Mouse (Mus musculus) kidney, postnatal 0 days (tissue): ENCODE measurements at regions not wholly inside any gene's neighbourhood (a gene's known extent, or its start where the extent isn't known, plus 50 kb on each side); places are given as distances from the start of the nearest gene placed in this dataset.

Experiments used
- ATAC-seq: fragments of 200-750 bp; cut with Nextera tagmentation; replicated peaks from 2 replicates; pipeline ENCODE4 v1.8.0; 2017; ENCODE audit warnings: low read depth, moderate number of reproducible peaks, moderate TSS enrichment, moderate library complexity; ENCODE audit not compliant: low FRiP score
- DNase-seq: peaks from one replicate; pipeline ENCODE4 v3.0.0-alpha.2; 2016; ENCODE audit warnings: low spot score
- H3K27ac ChIP-seq: fragments of 300-500 bp; sonication (generic); 2 replicates; pipeline ENCODE4 v1.5.1; 2014; ENCODE audit warnings: mild to moderate bottlenecking
- H3K27me3 ChIP-seq: fragments of 300-500 bp; sonication (generic); 2 replicates; pipeline ENCODE4 v1.6.1; 2014; ENCODE audit warnings: low read length, mixed read lengths; ENCODE audit not compliant: insufficient read depth
- H3K36me3 ChIP-seq: fragments of 300-500 bp; sonication (generic); 2 replicates; pipeline ENCODE4 v1.6.1; 2014; ENCODE audit warnings: low read length, mixed read lengths; ENCODE audit not compliant: insufficient read depth
- H3K4me1 ChIP-seq: fragments of 300-500 bp; sonication (generic); replicated peaks from 2 replicates; pipeline ENCODE4 v1.6.1; 2014; ENCODE audit warnings: antibody characterized with exemption, low read length, mixed read lengths; ENCODE audit not compliant: insufficient read depth
- H3K4me2 ChIP-seq: fragments of 300-500 bp; sonication (generic); 2 replicates; pipeline ENCODE4 v1.6.1; 2014; ENCODE audit warnings: mild to moderate bottlenecking, low read length, moderate library complexity, mixed read lengths
- H3K4me3 ChIP-seq: fragments of 300-500 bp; sonication (generic); replicated peaks from 2 replicates; pipeline ENCODE4 v1.5.1; 2014; ENCODE audit warnings: low read depth, low read length
- H3K9ac ChIP-seq: fragments of 300-500 bp; sonication (generic); 2 replicates; pipeline ENCODE4 v1.6.1; 2014; ENCODE audit warnings: low read depth, low read length
- H3K9me3 ChIP-seq: fragments of 300-500 bp; sonication (generic); replicated peaks from 2 replicates; pipeline ENCODE4 v1.6.1; 2016; ENCODE audit warnings: low read length, inconsistent platforms, mixed read lengths
- CTCF ChIP-seq: IDR thresholded peaks from 2 replicates; pipeline ENCODE4 v1.5.1; 2016; ENCODE audit warnings: antibody characterized with exemption, low read depth, mild to moderate bottlenecking, moderate library complexity
- WGBS: fragments of 180-500 bp; shearing (Covaris S2); extraction: QIAGEN DNeasy Blood & Tissue Kit; methylation state at CpG from one replicate; pipeline ENCODE4 v1.1.7; 2014; 5-methylcytosine and 5-hydroxymethylcytosine counted together

DNA sequence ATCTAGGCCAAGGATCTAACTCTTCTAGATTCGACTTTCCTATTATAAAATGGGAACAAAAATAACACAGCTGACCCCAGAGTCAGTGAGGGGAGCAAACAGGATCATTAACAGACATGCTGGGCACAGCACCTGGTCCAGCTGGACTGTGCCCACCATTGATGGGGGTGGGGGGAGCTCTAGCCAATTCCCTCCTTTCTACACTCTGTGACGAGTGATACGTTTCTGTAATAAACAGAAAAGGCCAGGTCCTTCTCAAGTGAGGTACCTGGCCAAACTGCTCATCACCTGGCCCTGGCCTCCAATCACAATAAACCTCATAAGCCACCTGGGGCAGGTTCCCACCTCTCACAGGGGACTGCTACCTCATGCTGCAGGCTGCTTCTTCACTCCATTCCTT, 76.9 kb downstream of the Ubiad1 start:
- no peak for TF ChIP-seq CTCF
- Histone ChIP-seq H3K4me3 (no peak overlapping the region), H3K4me1 (no peaks in the 10 kb centered on the region), H3K9me3 (no peaks in the 10 kb centered on the region), H3K9ac (no peak overlapping the region), H3K4me2 (no peak overlapping the region), H3K27me3 (no peaks in the 10 kb centered on the region), H3K27ac (no peak overlapping the region), H3K36me3 (no peaks in the 10 kb centered on the region)
- no peak for ATAC-seq
- DNase-seq, result no peak
- WGBS, result 63% methylated on average over 3 of the region's 3 CpGs

DNA sequence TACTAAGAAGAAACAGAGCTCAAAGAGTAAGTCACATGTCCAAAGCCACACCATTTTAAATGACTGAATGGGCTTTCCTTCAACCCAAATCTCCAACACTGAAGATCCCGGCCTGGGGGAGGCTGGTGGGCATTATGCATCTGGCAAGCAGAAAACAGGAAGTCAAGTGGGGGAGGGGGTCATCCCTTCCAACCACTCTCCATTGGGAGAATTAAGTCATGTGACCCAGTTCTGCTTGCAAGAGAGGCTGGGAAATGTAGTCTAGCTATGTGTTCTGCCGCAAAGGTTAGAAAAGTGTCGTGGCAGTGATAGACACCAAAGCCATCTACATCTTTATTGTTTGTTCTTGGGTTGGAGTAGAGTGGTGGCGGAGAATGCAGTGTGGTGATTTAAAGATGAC, 78.0 kb upstream of the Disp3 start:
- Histone ChIP-seq H3K27ac (no peak overlapping the region), H3K4me3 (no peak overlapping the region), H3K36me3 (no peaks in the 10 kb centered on the region), H3K9me3 (no peaks in the 10 kb centered on the region), H3K4me1 (no peaks in the 10 kb centered on the region), H3K9ac (no peak overlapping the region), H3K4me2 (no peak overlapping the region), H3K27me3 (no peaks in the 10 kb centered on the region)
- no peak for DNase-seq
- TF ChIP-seq CTCF, result no peak
- 54% methylated on average over 4 of the region's 4 CpGs for WGBS
- no peak for ATAC-seq

DNA sequence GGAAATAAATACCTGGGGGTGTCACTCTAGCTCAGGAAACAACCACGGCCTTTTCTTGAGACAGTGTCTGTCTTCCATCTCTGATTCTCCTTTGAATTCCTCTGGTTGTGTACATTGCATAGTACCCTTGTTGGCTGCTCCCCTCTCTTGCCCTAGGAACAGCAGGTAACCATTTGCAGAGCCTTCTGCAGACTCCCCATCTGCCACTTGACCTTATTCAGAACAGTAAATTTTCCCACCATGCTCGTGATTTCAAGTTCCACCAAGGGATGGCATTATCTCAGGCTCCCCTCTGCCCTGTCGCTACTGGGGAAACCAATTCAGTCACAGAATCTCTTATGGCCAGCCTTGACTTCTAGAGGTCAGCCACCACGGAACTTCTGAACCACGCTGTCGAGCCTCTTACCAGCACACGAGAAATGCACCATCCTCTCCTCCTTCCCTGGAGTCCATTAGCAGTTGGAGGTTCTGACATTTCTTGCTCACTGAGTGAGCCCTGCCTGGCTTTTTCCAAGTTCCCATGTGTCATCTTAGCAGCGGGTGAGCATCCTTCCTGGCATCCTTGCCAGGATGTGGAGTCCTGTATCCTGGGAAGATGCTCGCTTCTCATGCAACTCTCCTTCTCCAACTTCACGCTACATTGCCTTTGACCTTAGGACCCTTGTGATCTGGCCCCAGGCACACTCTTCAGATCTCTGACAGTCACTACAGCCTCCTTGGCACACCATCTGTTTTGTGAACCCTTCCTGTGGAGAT, 75.8 kb upstream of the Disp3 start:
- no peaks in the 10 kb centered on the region for H3K27me3 ChIP-seq
- H3K27ac ChIP-seq, result no peak overlapping the region
- no peak for TF ChIP-seq CTCF
- no peak overlapping the region for H3K4me3 ChIP-seq
- H3K9me3 ChIP-seq, result no peaks in the 10 kb centered on the region
- H3K4me2 ChIP-seq, result no peak overlapping the region
- no peak for ATAC-seq
- H3K4me1 ChIP-seq, result no peaks in the 10 kb centered on the region
- DNase-seq, result no peak
- H3K36me3 ChIP-seq, result no peaks in the 10 kb centered on the region
- H3K9ac ChIP-seq, result no peak overlapping the region
- 64% methylated on average over 10 of the region's 10 CpGs for WGBS

DNA sequence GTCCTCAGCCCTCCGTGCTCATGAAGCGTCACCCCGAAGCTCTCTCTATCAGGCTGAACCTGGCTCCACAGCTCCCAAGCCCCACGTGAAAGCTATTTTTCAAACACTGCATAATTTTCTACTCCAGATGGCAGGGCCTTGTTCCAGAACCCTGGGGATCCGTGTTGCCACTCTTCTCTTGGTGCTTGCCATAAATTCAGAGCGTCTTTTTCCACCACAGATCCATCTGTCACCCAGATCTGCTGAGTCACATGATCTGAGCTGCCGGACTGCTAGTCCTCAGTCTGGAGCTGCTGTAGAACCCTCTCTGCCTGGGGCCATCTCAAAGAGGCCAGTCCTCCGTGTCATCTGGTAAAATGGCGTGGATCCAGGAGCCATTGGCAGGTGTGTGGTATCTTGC, 73.2 kb upstream of the Disp3 start:
- WGBS, result 73% methylated on average over 9 of the region's 9 CpGs
- no peaks in the 10 kb centered on the region for H3K27me3 ChIP-seq

DNA sequence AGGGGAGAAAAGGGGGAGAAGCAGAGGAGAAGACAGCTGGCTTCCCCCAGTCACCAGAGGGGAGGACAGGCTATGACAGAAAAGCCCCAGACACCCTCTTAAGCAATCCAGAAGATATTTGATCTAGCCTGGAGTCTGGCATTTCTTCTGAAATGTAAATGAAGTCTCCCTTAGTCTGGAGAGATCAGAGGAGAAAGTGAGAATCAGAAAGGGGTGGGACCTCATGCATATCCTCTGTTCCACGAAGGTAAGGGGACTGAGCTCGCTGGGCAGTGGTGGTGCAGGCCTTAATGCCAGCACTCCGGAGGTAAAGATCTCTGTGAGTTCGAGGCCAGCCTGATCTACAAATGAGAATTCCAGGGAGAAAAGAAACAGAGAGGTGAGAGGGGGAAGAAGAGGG, 70.6 kb upstream of the Disp3 start:
- TF ChIP-seq CTCF, result no peak
- H3K9me3 ChIP-seq, result no peaks in the 10 kb centered on the region
- no peak overlapping the region for H3K4me2 ChIP-seq
- no peak overlapping the region for H3K27ac ChIP-seq
- H3K4me1 ChIP-seq, result no peaks in the 10 kb centered on the region
- no peaks in the 10 kb centered on the region for H3K36me3 ChIP-seq
- H3K27me3 ChIP-seq, result no peaks in the 10 kb centered on the region
- 29% methylated on average over 4 of the region's 4 CpGs for WGBS
- no peak overlapping the region for H3K9ac ChIP-seq
- DNase-seq (no peak), ATAC-seq (no peak)
- H3K4me3 ChIP-seq, result no peak overlapping the region

More for the DNA sequence above, 73.2 kb upstream of the Disp3 start:
- ATAC-seq (no peak), DNase-seq (no peak)
- Histone ChIP-seq H3K27ac (no peak overlapping the region), H3K9ac (no peak overlapping the region), H3K4me3 (no peak overlapping the region), H3K4me1 (no peaks in the 10 kb centered on the region), H3K9me3 (no peaks in the 10 kb centered on the region), H3K36me3 (no peaks in the 10 kb centered on the region), H3K4me2 (no peak overlapping the region)
- TF ChIP-seq CTCF, result no peak

DNA sequence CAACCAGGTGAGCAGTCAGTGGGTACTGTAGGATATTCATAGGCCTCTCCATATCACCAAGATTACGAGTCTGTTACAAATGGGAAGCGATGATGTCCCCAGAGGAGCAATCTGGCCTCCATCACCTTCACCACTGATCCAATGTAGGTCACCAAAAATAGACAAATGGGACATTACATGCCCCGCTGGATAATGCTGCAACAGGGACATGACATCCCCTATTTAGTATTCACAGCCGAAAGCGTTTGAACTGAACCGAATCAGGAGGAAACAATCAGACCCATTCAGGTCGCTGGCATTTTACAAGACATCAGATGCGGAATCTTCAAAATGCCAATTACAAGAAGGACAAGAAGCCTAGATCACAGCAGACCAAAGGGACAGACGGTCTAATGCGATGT, 69.5 kb upstream of the Disp3 start:
- Histone ChIP-seq H3K4me3 (no peak overlapping the region), H3K36me3 (no peaks in the 10 kb centered on the region), H3K9me3 (no peaks in the 10 kb centered on the region), H3K9ac (no peak overlapping the region), H3K4me2 (no peak overlapping the region), H3K27me3 (no peaks in the 10 kb centered on the region), H3K4me1 (no peaks in the 10 kb centered on the region), H3K27ac (no peak overlapping the region)
- DNase-seq, result no peak
- WGBS, result 84% methylated on average over 10 of the region's 10 CpGs
- no peak for TF ChIP-seq CTCF
- no peak for ATAC-seq

DNA sequence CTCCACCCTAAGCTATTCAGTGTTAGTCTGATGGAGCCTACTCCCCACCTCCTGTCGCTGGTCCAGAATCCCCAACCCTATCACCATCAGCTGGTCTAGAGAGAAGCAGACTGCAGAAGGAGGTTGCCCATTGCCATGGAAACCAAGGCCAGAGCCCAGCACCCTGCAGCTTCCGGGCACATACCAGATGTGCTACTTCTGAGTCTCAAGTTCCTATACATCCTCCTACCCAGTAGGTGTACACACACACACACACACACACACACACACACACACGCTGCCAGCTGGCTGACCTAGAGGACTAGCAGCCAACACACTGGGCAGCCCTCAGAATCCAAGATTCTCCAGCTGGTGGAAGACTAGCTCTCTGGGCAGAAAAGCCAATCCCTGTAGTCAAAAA, 68.9 kb upstream of the Disp3 start:
- no peak overlapping the region for H3K27ac ChIP-seq
- no peak overlapping the region for H3K4me2 ChIP-seq
- DNase-seq (no peak), ATAC-seq (no peak)
- no peaks in the 10 kb centered on the region for H3K27me3 ChIP-seq
- H3K9me3 ChIP-seq, result no peaks in the 10 kb centered on the region
- H3K4me1 ChIP-seq, result no peaks in the 10 kb centered on the region
- TF ChIP-seq CTCF, result no peak
- H3K36me3 ChIP-seq, result no peaks in the 10 kb centered on the region
- H3K9ac ChIP-seq, result no peak overlapping the region
- no peak overlapping the region for H3K4me3 ChIP-seq
- 67% methylated on average over 3 of the region's 3 CpGs for WGBS
